Mouse (Mus musculus): ENCODE results near the gene Mvb12b.
A peak's percentile ranks its signal among the peaks of the same experiment; 100 is the strongest.

The Mvb12b gene

DNA sequence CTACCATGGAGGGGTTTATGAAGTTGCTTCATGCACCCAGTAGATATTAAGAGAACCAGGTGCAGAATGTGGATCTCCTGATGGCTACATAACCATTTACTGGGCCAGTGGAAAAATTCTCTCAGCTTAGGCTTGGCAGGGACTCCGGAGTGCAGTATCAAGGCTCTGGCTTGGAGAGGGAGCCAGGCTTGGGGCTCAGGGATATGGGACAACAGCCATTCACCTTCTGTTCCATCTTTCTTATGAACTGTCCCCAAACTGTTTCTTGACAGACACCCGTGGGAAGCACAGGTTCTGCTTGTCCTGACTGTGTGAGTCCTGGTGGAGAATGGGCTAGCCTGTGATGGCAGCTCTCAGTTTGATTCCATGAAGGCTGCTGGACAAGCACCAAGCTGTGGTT is 112.9 kb downstream of the Mvb12b start:
- no peak for DNase-seq

DNA sequence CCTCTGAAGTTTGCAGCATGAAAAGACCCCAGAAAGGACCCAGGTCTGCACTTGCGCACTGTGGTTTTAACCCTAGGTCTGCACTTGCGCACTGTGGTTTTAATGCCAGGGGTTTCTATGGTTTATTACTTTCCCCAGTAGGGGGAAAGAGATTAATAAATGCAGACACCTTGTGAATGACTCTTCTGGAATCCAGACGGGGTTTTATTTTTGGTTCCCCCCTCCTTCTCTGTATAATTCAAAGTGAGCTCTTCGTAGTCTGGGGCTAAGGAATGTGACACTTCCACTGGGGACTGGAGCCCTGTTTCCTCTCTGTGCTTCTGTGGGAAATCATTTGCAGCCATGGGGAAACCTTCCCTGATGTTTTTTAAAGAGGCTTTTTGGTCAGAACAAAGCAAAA is 113.6 kb downstream of the Mvb12b start:
- no peak for DNase-seq

DNA sequence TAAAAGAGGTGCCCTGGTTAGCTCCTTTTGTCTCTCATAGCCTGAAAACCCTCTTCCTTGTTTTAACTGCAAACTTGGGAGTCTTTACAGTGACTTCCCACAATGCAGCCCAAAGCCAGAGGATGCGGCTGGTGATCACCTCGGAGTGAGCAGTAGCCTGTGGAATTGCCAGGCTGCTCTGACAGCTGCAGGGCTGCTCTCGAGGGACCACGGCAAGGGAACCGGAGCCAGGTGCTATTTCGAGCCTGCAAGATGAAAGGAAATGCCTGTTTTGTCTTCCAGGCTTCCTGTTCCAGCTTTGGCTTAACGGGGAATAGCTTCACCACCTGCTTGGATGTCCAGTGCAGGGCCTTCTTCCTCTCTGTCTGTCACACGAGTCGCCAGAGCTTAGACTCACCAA is 115.3 kb downstream of the Mvb12b start:
- DNase-seq = no peak

DNA sequence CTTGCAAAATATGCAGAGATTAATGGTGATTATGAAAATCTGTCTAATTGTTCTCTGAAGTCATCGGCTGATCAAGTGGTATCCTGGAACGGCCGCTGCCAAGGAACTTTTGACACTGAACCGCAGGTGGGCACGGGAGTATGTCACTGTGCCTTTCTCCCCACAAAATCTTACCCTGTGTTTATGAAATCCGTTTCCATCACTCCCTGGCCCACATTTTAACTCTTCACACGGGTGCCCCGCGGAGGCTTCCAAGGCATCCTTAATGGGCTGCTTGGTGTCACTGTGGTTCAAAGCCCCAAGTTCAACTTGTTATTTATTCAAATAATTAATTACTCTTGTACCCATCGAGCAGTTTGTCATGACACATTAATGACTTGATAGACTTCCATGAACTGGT is 116.4 kb downstream of the Mvb12b start:
- no peak for DNase-seq

DNA sequence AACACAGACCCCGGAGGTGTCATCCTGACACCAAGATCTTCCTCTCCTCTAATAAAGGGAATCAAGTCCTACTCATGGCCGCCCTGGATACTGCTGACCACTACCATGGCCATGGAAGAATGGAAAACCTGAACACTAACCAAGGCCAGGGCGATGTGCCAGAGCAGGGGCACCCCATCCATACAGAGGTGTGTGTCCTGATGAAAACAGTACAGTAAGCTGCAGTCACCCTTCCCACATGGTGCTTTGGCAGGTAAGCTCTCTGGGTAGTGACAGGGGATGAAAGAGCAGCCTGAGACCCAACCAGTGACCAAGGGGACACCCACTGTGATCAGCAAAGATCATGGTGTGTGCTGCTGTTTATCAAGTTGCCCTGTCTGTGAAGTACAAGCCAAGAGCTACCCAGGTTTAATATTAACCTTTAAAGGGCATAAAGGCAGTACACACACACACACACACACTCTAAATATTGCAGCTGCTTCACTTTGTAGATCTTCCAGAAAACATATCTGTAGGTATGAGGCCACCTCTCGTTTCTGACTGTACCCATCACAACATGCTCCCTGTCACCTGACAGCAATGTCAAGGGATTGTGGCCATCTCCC is 117.1 kb downstream of the Mvb12b start:
- no peak for DNase-seq

DNA sequence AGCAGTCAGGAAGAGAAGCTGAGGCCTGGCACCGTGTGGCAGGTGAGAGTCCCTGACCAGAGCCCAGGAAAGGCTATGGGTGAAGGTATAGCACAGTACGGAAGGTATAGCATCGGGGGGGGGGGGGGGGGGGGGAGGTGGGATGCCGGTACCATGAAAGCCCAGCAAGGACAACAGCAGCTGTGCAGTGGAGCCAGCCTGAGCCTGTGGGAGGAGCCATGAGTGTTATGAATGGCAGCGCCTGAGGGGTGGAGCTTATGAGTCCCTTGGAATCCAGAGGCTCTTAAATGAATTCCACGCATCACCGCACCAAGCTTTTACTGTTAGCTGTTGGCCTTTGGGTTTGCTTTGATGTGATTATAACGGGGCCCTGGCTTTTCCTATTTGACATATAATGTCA is 123.3 kb downstream of the Mvb12b start:
- DNase-seq = peak; percentile 93

DNA sequence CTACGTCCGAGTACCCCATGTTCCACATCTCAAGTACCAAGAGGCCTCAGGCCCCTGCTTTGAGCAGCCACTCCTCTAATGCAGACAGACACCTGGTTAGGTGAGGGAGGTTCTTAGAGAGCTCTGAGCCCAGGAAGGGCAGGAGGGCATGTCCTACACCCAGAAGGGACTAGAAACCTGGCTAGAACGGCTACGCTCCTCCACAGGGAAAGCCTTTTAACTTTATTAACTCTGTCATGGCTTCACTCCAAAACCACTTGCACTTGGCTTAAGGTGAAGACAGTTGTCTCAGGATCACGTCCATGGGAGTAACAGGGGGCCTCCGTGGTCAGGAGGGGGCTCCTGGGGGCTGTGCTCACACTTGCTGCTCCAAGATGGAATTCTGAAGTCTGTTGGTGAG is 125.5 kb downstream of the Mvb12b start:
- no peak for DNase-seq

DNA sequence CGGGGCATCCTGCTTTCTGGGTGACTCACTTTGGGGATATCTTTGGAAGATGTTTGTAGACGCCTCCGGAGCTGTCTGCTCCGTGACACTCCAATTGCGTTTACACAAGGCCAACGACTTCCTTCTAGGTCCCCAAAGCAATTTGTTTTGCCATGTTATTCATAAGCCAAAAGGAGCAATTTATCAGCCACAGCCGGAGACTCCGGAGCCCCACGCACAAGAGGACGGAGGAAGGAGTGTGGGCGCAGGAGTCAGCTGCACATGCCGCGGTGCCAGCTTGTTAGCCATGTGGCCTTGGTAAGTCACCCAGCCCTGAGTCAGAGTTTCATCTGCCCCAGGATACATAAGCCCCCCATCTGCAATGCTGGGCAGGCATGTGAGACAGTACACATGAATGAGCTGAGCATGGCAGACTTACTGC is 127.2 kb downstream of the Mvb12b start:
- DNase-seq = peak; percentile 49

DNA sequence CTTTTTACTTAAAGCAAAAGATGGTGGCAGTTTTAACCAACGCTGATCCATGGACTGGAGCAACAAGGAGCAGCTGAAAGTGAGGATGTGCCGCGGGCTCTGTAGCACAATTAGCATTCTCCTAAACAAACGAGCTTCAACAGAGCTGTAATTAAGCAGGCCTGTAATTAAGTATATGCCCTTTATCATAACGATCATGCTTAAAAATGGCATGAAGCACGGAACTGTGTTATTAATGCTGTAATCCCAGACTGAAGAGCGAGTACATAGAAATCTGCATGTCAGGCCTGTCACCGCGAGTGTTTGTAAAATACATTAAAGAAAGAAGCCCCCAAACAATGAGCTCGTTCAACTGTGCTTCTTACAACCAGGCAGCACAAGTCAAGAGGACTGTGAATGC is 128.3 kb downstream of the Mvb12b start:
- DNase-seq = peak; percentile 53

DNA sequence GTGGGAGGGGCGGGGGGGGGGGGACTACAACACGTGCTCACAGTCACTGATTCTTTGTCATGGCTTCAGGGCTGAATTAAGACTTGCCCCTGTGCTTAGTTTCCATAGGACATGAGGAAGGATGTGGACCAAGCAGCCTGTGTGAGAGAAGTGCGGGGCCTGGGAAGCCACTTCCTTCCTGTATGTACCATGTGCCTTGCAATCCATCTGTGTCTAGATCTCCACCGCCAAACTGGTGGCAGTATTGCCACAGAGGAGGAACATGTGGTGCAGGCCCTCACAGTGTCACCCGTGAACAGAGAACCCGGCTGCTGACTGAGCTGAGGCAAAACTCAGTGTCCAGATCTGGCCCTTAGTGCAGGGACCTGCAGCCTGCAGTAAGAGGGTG is 132.1 kb downstream of the Mvb12b start:
- DNase-seq = no peak

DNA sequence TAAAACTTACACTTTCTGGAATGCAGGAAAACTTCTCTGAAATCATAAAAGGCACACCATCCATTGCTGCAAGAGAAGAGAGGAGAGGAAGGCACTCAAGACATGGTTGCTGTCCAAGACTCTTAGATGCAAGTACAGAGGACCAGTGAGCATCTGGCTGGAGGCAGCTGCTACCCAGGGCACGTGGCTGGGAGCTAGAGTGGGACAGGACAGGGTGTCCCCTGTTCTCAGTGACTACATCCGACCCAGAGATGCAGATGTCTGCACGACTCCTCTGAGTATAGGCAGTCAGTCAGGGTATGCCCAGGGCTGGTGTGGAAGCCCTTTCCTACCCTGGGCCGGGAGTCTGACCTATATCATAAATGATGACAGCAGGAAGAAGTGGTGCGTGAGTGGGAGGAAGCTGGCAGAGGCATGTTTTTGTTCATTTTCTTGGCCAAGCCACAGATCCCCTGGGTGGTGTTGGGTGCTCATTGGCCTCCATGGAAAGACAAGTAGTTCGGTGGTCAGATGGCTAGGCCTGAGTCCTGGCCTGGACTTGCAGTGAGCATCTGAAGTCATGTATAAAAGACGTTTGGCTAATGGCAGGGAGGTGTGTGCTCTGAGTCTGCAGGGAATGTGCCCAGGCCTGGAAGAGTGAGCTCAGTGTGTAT is 132.6 kb downstream of the Mvb12b start:
- peak; percentile 35 for DNase-seq

DNA sequence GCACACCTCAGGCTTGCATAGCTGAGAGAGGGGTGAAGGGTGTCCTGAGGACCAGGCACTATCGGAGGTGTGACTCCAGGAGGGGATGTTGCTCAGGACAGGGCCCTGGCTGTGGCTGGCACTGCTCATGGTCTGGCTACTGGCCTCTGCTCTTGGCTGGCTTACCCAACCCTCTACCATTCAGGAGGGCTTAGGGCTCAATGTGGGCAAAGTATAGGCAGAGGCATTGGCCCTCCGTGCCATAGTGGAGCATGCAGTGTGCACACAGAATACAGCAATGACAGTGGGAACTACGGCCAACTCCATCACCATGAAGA is 133.5 kb downstream of the Mvb12b start:
- DNase-seq = no peak

DNA sequence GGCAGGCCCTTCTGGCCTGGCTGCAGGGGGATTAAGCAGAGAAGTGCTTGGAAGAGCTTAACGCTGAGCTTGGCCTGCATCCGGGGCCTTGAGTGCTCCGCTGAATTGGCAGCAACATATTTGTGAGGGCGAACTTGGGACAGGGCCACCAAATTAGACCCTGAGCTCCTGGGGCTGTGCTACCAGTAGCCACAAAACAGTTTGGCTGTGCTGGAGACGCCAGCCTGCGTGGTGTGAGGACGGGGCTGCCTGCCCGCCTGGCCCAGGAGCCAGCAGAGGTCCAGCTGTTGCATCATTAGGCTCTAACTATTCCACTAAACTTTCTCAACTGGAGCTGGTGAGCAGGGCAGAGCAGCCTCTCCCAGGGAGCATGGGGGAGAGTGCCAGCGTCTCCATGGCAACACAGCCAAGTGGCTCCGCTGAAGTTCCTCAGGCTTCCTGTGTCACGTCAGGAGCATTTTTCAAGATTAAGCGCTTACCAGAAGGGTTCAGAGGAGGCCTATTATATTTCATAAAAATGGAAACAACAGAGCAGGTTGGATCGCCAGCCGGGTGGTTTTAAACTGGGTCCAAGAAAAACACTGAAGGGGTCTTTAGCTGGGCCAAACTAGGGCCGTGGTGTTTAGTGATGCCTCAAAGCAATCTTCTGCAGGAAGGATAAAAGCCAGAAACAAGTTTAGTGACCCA is 134.0 kb downstream of the Mvb12b start:
- peak; percentile 80 for DNase-seq

DNA sequence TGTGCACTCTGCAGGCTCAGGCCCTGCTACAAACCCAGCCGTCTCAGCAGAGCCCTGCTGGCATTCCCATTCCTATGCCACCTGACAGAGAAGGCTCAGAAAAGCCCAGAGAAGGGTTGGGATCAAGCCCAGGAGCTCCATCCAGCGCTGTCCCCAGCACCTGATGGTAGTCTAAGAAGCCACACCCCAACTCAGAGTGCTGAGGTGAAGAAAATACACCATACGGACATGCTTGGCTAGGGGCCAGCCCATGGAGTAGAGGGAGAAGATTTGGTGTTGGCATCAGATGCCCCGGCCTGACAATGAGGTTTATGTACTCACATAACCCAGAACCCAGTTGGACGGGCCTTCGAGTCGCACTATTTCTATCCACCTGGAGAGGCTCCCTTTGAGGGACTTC is 137.1 kb downstream of the Mvb12b start:
- no peak for DNase-seq

DNA sequence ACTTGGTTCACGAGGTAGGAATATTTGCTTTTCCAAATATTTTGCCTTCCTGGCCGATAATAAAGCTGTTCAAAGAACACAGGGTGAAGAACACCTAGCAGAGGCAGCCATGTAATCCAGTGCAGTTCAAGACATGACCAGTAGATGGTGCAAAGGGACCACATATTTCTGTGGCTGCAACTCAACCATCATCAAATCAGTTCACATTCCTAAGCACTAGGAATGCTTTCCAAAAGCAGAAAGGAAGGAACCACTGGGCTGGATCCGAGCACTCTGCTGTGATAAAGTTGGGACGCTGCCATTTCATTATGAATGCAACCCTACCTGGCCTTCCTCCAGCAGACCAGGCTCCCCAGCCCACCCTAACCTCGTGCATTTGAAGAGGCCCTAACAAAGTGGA is 141.3 kb downstream of the Mvb12b start:
- peak; percentile 88 for DNase-seq

DNA sequence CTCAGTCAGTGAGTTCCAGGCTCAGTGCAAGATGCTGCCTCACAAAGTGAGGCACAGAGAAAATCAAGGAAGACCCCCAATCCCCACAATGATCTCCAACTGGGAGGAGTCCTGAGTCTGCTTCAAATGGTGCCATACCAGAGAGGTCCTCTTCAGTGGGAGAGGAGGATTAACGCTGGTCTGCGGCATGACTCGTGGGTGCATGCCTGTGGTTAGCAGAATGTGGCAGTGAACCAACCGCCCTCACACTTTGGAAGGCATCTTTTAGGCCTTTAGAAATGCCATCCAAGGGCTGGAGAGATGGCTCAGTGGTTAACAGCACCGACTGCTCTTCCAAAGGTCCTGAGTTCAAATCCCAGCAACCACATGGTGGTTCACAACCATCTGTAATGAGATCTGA is 142.0 kb downstream of the Mvb12b start:
- DNase-seq = no peak

DNA sequence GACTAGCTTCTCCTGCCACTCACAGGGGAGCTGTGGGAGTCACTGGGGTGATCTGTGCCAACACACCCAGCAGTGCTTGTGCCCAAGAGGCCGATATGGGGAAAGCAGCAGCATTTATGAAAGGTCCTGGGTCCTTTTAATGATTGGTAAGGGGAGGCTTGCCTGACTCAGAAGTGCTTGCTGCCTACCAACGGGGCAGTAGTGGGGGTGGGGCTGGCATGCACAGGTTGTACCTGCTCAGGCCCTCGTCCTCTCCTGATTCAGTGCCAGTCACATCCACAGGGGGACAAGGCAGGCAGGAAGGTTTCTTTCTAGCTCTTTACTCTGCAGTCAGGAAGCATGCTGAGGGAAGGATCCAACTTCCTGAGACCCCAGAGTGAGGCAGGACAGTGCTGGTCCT is 150.6 kb downstream of the Mvb12b start:
- DNase-seq = no peak

DNA sequence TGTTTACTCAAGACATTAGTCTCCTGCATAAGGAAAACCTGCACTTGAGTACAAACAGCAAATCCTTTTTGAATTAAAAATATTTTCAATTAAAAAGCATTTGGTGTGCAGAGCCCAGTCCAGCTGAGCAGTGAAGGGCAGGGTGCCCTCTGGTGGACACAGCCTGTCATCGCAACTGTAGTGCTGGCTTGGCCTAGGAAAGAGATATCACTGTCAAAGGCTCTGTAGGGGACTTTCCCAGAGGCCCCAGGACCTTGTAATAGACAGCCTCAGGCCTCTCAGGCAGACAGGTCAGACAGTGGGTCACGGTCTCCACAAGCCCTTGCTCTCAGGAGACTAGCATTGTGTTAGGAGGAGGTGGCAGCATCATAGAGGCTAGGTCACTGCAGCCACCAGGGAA is 151.0 kb downstream of the Mvb12b start:
- DNase-seq = peak; percentile 73

DNA sequence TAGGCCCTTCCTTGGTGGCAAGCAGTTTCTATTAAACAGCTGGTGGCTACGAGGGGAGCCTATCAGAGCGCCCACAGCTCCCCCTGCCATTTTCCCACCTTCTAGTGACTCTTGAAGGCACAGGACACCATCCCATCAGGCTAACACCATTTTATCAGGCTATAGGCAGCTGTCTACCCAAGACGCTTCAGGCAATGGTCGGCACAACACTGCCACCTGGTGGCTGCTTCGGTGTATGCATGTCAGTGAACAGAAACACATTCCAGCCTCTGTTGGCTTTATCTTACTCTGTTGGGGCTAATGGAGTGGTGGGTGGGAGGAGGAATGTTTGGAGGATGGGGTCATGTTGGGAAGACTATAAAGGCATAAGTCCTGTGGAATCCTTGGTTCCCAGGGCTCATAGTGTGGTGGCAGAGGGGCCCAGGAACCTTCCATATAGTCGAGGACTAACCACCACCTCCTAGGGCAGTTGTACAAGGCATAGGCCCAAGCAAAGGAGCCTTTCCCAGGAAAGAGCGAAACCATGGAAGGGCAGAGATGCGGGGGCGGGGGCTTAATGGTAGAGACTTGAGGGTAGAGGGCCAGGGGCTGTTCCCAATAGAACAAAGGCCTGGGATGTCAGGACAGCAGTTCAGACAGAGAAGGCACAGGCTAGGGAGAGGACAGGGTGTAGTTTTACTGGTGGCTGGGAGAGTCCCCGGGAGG is 152.8 kb downstream of the Mvb12b start:
- peak; percentile 84 for DNase-seq

DNA sequence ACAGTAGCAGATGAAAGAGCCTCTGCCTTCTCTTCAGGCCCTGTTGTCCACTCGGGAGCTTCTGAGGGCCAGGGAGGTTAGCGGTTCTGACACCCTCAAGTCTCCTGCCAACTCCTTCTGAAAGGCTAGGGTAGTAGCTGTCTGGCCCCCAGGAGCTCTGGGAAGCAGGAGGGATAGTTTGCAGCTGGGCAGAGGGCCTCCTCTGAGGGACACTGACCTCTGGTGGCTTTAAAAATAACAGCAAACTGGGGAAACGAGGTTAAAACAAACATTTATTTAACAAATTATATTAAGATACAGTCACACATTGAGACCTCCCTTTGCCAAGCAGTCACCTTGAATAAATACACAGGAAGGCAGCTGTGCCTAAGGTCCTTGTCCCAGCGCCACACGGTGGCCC is 158.0 kb downstream of the Mvb12b start:
- no peak for DNase-seq

DNA sequence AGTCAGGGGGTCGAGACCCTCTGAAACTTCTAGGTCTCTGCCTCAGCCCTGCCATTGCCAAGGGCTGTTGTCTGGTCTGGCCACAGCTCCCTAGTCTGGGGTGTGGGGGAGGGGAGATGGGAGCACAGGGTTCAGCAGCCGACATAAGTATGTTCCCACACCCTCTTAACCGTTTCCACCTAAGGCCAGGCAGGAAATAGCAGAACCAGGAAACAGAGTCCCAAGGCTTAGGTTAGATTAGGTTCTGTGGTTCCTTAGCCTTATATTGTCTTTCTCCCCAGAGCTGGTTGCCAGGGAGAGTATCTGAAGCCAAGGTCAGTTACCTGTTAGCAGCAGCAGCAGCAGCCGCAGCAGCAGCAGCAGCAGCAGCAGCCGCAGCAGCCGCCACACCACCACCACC is 160.5 kb downstream of the Mvb12b start:
- DNase-seq = no peak

DNA sequence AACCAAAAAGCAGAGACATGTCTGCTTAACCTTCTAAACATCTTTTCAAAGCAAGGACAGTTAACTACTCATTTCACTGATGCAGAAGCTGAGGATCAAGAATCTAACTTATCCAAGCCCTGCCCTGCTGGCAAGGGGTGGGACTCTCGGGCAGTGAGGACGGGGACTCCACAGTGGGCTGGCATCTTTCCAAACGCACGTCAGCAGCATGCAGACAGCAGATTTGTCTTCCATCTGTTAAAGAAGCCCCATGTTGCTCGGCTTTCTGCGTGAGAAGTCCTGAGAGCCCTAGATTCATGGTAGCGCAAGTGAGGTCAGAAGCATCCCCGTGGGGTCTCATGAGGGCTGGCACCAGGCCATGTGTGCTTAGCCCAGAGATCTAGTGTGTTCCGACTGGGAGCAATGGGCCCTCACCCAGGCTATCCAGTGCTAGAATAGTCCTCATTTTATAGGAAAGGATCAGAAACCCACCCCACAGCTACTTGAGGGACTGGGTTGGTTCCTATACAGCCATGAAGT is 167.3 kb downstream of the Mvb12b start:
- DNase-seq = peak; percentile 82

DNA sequence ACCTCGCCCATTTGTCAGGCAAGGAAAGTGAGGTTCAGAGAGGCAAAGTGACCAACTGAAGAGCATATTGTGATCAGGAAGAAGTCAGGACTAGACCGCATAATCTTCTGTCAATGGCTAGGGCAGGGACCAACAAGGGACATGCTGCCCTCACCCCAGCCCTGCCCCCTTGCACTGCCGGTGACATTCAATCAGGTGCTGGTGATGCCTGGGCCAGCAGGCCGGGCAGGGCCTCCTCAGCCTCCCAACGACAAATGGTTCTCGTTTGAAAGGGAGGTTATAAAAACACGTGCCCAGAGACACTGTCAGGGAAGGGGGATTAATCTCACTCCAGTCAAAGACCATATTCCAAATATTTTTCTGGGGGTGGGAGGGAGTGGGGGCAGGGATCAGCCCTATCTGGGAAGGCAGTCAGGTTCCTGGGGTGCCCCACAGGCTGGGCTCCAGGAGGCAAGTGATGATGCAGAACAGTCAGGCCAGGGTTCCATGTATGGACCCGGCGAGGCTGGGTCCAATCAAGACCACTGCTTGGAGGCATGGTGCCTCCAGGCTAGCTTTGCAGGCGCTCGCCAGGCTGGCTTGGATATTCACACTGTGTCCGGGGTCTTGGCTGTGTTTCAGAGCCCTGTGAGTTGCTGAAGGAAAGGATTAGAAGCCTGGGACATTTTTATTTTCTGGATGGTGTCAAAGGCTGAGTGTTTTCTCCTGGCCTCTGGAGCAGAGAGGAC is 168.2 kb downstream of the Mvb12b start:
- DNase-seq = no peak

Measured in retina, postnatal 1 day (tissue).